Mouse (Mus musculus) bone marrow macrophage, adult 2 months (primary cell): Measurements from ENCODE around the gene Cabp1.

ENCODE experiments used
- CTCF ChIP-seq: IDR thresholded peaks from 2 replicates; pipeline ENCODE4 v1.5.1; 2012; ENCODE audit warnings: low read depth, mild to moderate bottlenecking, low read length, moderate library complexity
- POLR2A ChIP-seq: IDR thresholded peaks from 2 replicates; pipeline ENCODE4 v1.6.1; 2012; ENCODE audit warnings: mild to moderate bottlenecking, low read depth, low read length, borderline replicate concordance

- TF ChIP-seq POLR2A (no peak), CTCF (no peak)
Measured at GRCm38 (mm10) chr5:115161064-115161939, 32.9 kb downstream of the Cabp1 start.
